Mouse (Mus musculus) kidney, postnatal 4 days (tissue): ENCODE results near the gene 1110017D15Rik.
"Not testable (repeated sequence)": the region's sequence is repeated elsewhere in the genome, so short reads cannot be mapped to it uniquely, and the experiment has no call there.

Source experiments
- DNase-seq, 2 experiments: peaks; one replicate each; pipeline ENCODE4 v3.0.0; 2021; ENCODE audit warnings: mixed read lengths in 2 of 2

The 1110017D15Rik gene

GRCm38 (mm10) chr4:41478751-41479455, 38.2 kb downstream of the 1110017D15Rik start:
- no peak for DNase-seq

- no peak for DNase-seq
Observed at GRCm38 (mm10) chr4:41477648-41478160, 39.4 kb downstream of the 1110017D15Rik start.

- no peak for DNase-seq
Observed at GRCm38 (mm10) chr4:41471384-41471689, 45.8 kb downstream of the 1110017D15Rik start.

- no peak for DNase-seq
Observed at GRCm38 (mm10) chr4:41470684-41471383, 46.3 kb downstream of the 1110017D15Rik start.

GRCm38 (mm10) chr4:41470051-41470683, 47.0 kb downstream of the 1110017D15Rik start:
- DNase-seq, result no peak

GRCm38 (mm10) chr4:41469199-41469598, 47.9 kb downstream of the 1110017D15Rik start:
- no peak for DNase-seq

- peak; percentile 78 to 83 for DNase-seq
Observed at GRCm38 (mm10) chr4:41468396-41469080, 48.6 kb downstream of the 1110017D15Rik start.

- no peak for DNase-seq
Observed at GRCm38 (mm10) chr4:41465287-41465665, 51.9 kb downstream of the 1110017D15Rik start.

- DNase-seq, result peak; percentile 96 to 99
Observed at GRCm38 (mm10) chr4:41464345-41465286, 52.5 kb downstream of the 1110017D15Rik start, which contains the start of the genes Kif24 and Nudt2. Gene Kif24, minus strand, starts transcription at chr4:41464887. Gene Nudt2, plus strand, starts transcription at chr4:41465151.

- DNase-seq, result not testable (repeated sequence)
Observed at GRCm38 (mm10) chr4:41463051-41463738, 53.9 kb downstream of the 1110017D15Rik start.

- no peak for DNase-seq
Observed at GRCm38 (mm10) chr4:41460690-41461089, 56.4 kb downstream of the 1110017D15Rik start.
